Mouse (Mus musculus) left cerebral cortex, postnatal 4 days (tissue): ENCODE measurements around the gene Parm1. TPM values are rescaled to one million over a fixed set of nuclear protein-coding genes. Genes with fewer than 3 reads are reported as not detected.

Source experiments
- DNase-seq: peaks from one replicate; pipeline ENCODE4 v3.0.0-alpha.2; 2022
- intact Hi-C: fragments of 180-260 bp; cut with DNase I; formaldehyde crosslinking; loops from one replicate; pipeline ENCODE4 v1.15.1; 2025
- total RNA-seq, 2 experiments: library from RNA; stranded (reverse); gene quantifications; 2 replicates each; pipeline ENCODE4 v1.2.3; 2021

Parm1 gene
- total RNA-seq, 2 experiments from 2014 or later: 10.6 to 14.9 TPM

- DNase-seq: no peak
- intact Hi-C loops: no loop called here
Measured at GRCm38 (mm10) chr5:91565458-91565857, 48.0 kb downstream of the Parm1 start.

GRCm38 (mm10) chr5:91566591-91566990 is 49.2 kb downstream of the Parm1 start:
- intact Hi-C loops: no loop called here
- no peak for DNase-seq

GRCm38 (mm10) chr5:91574211-91574610 is 56.8 kb downstream of the Parm1 start:
- no peak for DNase-seq
- intact Hi-C loops: no loop called here

GRCm38 (mm10) chr5:91578924-91579323 is 61.5 kb downstream of the Parm1 start:
- DNase-seq: no peak
- intact Hi-C loops: no loop called here

GRCm38 (mm10) chr5:91581799-91582198 is 64.4 kb downstream of the Parm1 start:
- intact Hi-C loops: no loop called here
- DNase-seq: no peak

- no peak for DNase-seq
- intact Hi-C loops: no loop called here
Measured at GRCm38 (mm10) chr5:91586206-91586605, 68.8 kb downstream of the Parm1 start.

- intact Hi-C loops: no loop called here
- DNase-seq: no peak
Measured at GRCm38 (mm10) chr5:91594083-91594482, 76.7 kb downstream of the Parm1 start.

GRCm38 (mm10) chr5:91597216-91597615 is 79.8 kb downstream of the Parm1 start:
- intact Hi-C loops: no loop called here
- no peak for DNase-seq

GRCm38 (mm10) chr5:91599801-91600200 is 82.4 kb downstream of the Parm1 start:
- DNase-seq: no peak
- intact Hi-C loops: no loop called here

- intact Hi-C loops: no loop called here
- DNase-seq: no peak
Measured at GRCm38 (mm10) chr5:91603347-91603746, 85.9 kb downstream of the Parm1 start.

GRCm38 (mm10) chr5:91603787-91604439 is 86.5 kb downstream of the Parm1 start:
- DNase-seq: no peak
- intact Hi-C loops: no loop called here

- intact Hi-C loops: no loop called here
- DNase-seq: no peak
Measured at GRCm38 (mm10) chr5:91607234-91607633, 89.8 kb downstream of the Parm1 start.

GRCm38 (mm10) chr5:91607841-91608240 is 90.4 kb downstream of the Parm1 start:
- no peak for DNase-seq
- intact Hi-C loops: no loop called here

GRCm38 (mm10) chr5:91609041-91609440 is 91.6 kb downstream of the Parm1 start:
- no peak for DNase-seq

GRCm38 (mm10) chr5:91609511-91610300 is 92.3 kb downstream of the Parm1 start:
- intact Hi-C loops: no loop called here
- DNase-seq: no peak

More at GRCm38 (mm10) chr5:91609041-91609440, 91.6 kb downstream of the Parm1 start:
- intact Hi-C loops: no loop called here

GRCm38 (mm10) chr5:91610499-91610898 is 93.1 kb downstream of the Parm1 start:
- no peak for DNase-seq
- intact Hi-C loops: no loop called here

- intact Hi-C loops: no loop called here
- no peak for DNase-seq
Measured at GRCm38 (mm10) chr5:91611589-91611988, 94.2 kb downstream of the Parm1 start.

- intact Hi-C loops: no loop called here
Measured at GRCm38 (mm10) chr5:91617331-91618233, 100.2 kb downstream of the Parm1 start.

GRCm38 (mm10) chr5:91618661-91619173 is 101.3 kb downstream of the Parm1 start:
- intact Hi-C loops: no loop called here
- DNase-seq: no peak

More at GRCm38 (mm10) chr5:91617331-91618233, 100.2 kb downstream of the Parm1 start:
- DNase-seq: no peak

- DNase-seq: no peak
- intact Hi-C loops: no loop called here
Measured at GRCm38 (mm10) chr5:91621197-91621596, 103.8 kb downstream of the Parm1 start.

- intact Hi-C loops: no loop called here
- no peak for DNase-seq
Measured at GRCm38 (mm10) chr5:91626823-91627222, 109.4 kb downstream of the Parm1 start.
